Mouse (Mus musculus): ENCODE data around the gene Pofut1. TPM values are rescaled to one million over a fixed set of nuclear protein-coding genes. Genes with fewer than 3 reads are reported as not detected.
A peak's percentile ranks its signal among the peaks of the same experiment; 100 is the strongest.

The Pofut1 gene
- total RNA-seq, 2 experiments from 2014 or later: 7.3 to 9.5 TPM

DNA sequence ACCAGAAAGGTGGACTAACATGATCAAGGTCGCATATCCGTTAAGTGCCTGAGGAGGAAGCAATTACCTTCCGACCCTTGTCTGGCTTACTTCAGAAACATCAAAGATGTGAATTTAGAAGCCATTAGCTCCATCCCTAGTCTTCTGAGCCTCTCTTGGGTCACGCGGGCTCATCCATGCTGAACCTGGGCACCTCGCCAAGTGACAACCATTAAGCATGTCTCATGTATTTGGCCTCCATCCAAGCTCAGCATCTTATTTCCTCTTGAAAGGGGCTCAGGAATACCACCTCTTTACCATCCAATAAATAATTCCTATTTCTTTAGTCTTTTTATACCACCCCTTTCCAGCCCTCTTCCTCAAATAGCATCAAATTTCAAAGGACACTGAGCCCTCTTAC is 46.5 kb downstream of the Pofut1 start:
- DNase-seq (ENCODE audit: low spot score): no peak

DNA sequence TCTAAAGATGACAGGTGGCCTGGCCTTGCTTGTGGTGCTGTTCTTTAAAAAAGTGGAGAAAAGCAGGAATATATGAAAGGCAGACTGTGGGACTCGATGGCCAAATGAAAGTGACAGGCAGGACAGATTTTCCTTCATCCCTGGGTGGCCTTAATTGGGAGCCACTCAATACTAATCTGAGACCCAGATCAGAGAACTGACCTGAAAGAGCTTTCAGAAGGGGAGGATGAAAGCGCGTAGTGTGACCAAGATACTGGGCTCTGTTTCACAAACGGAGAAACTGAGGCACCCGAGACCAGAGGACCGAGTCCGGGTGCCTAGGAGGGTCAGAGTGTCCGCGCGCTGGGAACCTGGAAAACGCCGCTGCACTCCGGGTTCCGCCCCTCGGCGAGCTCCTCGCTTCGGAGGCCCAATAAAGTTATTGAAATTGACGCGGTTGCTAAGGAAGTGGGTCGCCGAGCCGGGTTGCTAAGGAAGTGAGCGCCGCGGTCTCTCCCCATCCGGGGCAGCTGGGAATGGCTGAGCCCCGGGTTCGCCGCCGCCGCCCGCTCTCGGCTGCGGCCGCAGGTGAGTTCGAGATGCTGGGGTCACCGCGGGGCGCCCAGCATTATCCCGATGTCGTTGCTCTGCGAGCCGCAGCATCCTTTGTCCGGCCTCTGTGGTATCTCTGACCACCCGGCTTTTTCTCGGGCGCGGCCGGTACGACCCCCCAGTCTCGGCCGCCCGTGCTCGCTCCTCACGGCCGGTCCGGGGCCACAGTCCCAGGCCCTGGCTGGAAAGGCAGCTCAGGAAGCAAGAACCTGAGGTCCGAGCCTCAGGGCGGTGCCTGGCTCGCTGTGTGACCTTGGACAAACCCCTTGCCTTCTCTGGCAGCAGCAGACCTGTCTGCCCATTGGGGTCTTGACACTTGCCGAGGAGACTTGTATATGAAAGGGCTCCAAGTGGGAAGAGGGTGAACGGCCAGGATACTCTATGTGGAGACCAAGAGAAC is 49.9 kb downstream of the Pofut1 start, which contains the start of gene Kif3b:
Gene Kif3b (plus strand): TSS at position 476 of the 991 bp plus-strand sequence.
- DNase-seq (ENCODE audit: low spot score): peak; percentile 90

DNA sequence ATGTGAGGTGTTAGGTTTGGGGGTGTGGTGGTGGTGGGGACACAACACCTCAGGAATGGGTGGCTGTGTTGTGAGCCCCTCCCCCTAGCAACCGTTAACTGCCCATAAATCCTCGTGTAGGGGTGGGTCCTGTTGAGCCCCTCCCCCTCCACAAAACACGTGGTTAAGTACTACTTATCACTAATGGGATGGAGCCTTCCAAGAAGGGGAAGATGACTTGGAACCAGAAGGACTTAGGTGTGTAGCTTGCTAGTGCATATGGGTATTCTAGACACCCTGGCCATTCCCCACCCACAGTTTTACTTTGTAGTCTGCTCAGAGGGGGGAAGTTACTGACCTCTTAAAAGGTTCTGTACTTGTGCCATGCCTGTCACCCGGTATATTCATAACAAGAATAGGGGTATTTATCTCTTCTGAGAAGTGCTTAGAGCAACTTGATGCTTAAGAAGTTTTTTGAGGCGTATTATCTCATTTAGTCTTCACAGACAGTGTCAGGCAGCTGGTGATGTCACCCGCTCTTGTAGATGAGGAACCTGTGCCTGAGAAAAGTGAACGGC is 51.0 kb downstream of the Pofut1 start:
- DNase-seq (ENCODE audit: low spot score): no peak

DNA sequence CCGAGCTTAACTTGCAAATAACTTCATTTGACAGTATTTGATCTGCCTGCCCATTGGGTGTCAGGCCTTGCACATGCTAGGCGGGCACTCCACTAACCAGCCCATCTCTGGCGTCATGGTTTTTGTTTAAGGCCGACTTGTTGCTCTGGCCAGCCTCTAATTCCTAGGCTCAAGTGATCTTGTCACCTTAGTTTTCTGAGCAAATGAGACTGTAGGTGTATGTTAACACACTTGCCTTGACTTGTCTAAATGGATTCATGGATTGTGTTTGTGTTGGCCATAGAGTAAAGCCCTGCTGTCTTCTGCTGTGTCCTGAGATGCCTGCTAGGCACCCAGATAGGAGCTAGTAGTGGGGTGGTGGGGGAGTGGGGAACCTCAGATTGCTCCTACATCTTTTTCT is 53.9 kb downstream of the Pofut1 start:
- no peak for DNase-seq (ENCODE audit: low spot score)

DNA sequence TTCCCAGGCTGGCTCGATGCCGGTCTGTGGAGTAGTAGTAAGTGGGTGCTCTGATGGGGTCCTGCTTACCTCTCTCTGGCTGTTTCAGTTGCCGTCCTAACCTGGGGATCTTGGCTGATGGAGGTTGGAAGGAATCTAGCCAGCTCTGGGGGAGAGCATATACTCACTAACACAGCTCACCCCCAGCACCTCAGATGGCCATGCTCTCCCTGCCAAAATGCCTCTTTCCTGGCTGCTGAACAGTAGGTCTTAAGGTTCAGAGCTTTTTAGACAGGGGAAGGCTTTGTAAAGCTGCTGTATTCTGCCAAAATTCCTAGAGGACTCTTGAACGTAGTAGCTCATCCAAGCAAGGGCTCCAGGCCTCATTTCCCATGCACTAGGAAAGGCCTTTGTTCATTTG is 56.4 kb downstream of the Pofut1 start:
- no peak for DNase-seq (ENCODE audit: low spot score)

DNA sequence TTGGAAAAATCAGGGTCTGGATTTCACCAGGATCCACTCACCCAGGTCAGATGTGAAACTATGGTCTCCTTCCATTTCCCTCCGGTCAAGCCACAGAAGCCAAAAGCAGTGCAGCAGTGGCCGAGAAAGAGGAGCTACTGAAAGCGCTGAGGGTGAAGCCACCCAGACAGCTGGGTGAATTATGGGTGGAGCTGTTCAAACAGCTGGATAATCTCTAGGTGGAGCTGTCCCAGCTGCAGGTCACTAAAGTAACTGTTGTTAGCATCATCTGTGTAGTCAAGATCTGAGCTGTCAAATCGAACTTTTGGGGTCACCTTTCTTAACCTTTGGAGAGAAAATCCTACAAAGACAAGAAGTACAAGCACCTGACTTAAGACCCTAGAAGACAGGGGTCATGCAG is 57.1 kb downstream of the Pofut1 start:
- DNase-seq (ENCODE audit: low spot score): no peak

DNA sequence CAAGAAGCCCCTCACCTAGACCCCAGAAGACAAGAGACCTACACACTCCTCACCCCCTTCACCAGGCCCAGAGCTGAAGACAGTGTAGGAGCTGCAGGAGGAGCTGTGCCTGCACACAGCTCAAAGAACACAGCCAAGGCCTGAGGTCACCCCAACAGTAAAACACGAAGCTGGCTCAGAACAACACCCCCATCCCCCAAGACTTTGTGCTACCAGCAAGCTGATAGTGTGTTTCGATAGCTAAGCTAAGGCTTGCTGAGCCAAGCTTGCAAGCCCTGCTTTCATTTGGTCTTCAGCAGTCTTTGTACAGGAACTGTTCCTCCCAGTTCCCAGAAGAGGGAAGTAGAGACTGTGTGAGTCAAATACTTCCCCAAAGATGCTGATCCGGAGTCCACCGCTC is 57.5 kb downstream of the Pofut1 start:
- DNase-seq (ENCODE audit: low spot score): no peak

DNA sequence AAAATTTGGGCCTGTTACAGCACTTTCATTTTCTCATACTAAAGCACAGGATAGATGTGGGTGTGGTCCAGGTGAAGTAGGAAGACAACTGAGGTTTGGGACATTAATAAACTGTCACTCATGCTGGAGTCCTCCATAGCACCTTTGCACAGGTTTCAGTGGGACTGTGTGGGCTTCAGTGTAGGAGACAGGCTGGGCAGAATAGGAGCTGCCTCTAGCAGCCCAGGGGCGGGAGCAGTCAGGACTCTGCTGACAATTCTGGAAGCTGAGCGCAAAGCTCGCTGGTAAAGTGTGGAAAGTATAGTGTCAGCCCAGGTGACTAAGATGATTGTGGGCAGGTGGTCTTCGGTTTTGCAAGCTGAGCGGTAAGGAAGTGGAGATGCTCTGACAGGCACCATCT is 59.8 kb downstream of the Pofut1 start:
- no peak for DNase-seq (ENCODE audit: low spot score)

DNA sequence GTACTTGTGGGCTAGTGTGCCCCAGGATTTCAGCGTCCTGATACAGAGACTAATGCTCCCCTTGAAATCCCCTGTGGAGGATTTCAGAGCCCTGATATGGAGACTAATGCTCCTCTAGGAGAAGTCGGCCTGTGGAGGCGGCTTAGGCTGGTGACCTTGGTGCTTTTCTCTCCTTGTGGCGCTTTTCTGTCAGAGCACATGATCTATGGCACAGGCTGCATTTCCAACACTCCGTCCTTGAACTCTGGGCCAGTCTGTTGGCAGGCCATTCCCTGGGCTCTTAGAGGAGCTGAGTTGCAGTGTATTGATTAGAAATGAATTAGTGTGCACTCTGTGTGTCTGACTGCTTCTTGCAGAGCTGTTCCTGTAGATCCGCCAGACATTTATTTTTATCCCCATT is 63.9 kb downstream of the Pofut1 start:
- no peak for DNase-seq (ENCODE audit: low spot score)

DNA sequence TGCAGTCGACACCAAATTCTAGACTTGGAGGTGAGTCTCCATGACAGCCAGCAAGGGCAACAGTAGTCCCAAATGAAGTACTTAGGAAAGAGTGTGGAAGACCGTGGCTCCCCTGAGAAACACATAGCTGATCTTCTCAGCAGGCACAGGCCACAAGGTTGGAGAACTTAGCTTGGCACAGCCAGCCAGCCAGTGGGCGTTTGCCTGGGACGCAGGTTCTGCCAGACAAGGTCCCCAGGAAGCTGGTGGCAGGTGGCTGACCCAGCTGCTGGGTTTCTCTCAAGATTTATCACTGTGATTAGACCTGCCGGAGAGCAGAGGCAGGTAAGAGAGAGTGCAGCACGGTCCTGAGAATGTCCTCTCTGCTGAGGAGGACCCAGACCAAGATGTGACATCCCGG is 67.3 kb downstream of the Pofut1 start:
- DNase-seq (ENCODE audit: low spot score): no peak

DNA sequence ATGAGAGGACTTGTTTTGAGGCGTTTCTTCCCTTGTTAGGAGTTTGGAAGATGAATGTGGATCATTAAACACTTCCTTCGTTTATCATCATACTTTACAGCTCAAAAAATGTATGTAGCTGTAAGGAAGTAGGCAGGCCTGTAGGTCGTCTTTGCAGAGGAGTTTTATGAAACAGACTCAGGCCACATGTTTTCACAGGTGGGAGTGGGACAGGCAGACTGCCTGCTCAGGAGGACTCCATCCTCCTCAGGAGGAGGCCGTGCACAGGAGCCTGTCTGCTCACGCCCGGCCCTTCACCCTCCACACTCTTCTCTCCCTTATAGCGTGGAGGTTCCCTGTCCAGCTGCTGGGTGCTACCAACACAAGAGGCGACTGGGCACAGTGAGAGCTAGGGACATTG is 67.8 kb downstream of the Pofut1 start:
- DNase-seq (ENCODE audit: low spot score): no peak

DNA sequence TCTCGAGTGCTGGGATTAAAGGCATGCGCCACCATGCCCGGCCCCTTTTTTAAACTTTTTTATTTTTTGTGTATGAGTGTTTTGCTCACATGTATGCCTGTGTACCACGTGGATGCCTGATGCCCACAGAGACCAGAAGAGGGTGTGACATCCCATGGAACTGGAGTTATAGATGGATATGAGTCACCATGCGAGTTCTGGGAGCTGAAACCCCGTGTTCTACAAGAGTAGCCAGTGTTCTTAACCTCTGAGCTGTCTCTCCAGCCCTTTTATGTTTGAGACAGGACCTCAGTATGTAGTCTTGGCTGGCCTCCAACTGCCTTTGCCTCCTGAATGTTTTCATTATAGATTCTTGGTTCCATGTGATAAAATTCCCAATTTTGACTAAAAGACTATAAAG is 68.9 kb downstream of the Pofut1 start:
- no peak for DNase-seq (ENCODE audit: low spot score)

DNA sequence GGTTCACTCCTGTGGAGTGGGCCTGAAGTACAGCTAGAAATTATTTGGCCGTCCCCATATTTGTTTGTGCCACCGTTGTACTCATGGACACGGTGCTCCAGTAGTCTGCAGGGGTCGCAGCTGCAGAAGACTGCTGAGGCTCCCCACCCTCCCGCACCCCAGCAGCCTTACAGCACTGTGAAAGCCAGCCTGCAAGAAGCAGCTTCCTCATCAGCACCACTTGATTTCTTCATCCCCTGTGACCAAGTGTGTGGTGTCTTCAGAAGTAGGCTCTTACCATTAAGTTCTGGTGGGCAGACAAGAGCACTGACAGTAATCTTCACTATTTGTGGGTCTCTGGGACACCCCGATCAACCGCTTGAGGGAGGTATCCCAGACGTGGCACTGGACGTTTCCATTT is 71.6 kb downstream of the Pofut1 start:
- no peak for DNase-seq (ENCODE audit: low spot score)

DNA sequence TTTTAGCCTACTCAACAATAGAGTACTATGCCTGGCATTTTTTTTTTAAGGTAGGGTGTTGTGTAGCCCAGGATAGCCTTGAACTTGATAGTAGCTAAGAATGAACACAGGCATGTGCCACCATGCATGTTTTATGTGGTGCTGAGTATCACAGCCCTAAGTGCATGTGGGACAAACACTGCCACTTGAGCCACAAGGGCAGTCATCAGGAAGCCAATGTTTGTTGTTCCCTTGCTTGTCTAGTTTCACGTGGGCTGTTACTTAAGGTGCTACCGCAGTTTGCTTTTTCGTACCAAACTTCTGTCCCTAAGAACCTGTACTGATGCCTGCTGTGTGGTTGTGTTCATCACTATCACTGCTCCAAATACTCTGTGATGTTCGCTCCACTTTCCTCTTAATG is 77.1 kb downstream of the Pofut1 start:
- no peak for DNase-seq (ENCODE audit: low spot score)

DNA sequence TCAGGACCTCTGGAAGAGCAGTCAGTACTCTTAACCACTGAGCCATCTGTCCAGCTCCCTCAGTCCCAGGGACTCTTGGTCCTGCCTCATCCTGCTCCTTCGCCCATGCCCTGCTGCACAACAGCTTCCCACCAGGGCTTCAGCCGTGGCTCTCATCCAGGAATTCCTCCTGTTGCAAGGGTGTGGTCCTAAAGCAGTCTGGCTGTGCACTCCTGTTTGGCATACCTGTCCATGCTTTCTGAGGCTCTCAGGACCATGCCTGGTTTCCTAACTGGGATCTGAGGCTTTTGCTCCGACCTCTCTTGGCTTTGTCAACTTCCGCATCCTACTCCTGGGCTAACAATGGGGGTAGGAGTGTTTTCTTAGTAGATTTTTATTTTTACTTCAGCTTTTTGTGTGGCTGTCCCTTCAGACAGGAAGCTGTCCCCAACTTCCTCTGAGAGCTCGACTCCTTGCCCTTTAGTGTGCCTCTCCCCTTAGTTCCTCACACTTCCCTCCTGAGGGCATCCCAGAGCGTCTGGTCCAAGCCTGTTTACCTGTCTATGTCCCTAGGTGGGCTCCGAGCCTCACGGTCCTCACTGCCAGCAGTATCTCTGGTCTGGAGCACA is 77.8 kb downstream of the Pofut1 start:
- no peak for DNase-seq (ENCODE audit: low spot score)

Other genes with a start within 250 kb of the Pofut1 start
- gene Pdrg1, start 226.1 kb upstream of the Pofut1 start, total RNA-seq (2021): 10 to 100 TPM; 72.1 to 77.5 TPM
- gene Xkr7, start 209.7 kb upstream of the Pofut1 start, total RNA-seq (2021): not detected
- 1 to 10 TPM; 3.3 to 4.1 TPM for gene Ccm2l, start 175.6 kb upstream of the Pofut1 start, total RNA-seq (2021)
- gene Hck, start 133.1 kb upstream of the Pofut1 start, total RNA-seq (2021): under 1 TPM; 0.18 to 0.28 TPM
- gene Tm9sf4, start 80.2 kb upstream of the Pofut1 start, total RNA-seq (2021): 10 to 100 TPM; 27.0 to 30.3 TPM
- under 1 TPM; 0.32 to 0.52 TPM for gene Tspyl3, start 16.1 kb upstream of the Pofut1 start, total RNA-seq (2021)
- 1 to 10 TPM; 2.6 to 3.1 TPM for gene Plagl2, start 107 bp upstream of the Pofut1 start, total RNA-seq (2021)
- gene Kif3b, start 49.9 kb downstream of the Pofut1 start, total RNA-seq (2021): 1 to 10 TPM; 3.0 to 3.8 TPM
- 1 to 10 TPM; 8.4 to 9.2 TPM for gene Asxl1, start 104.3 kb downstream of the Pofut1 start, total RNA-seq (2021)